Mouse (Mus musculus) spleen, embryonic (tissue): ENCODE data around the gene Gm44973.

Source experiments
- CTCF ChIA-PET: fragments of 350-600 bp; sonication (Branson Sonifier 250); formaldehyde crosslinking; loops from one replicate; lab custom pipeline; 2022; lab: Charles Lee

Gm44973 gene

DNA sequence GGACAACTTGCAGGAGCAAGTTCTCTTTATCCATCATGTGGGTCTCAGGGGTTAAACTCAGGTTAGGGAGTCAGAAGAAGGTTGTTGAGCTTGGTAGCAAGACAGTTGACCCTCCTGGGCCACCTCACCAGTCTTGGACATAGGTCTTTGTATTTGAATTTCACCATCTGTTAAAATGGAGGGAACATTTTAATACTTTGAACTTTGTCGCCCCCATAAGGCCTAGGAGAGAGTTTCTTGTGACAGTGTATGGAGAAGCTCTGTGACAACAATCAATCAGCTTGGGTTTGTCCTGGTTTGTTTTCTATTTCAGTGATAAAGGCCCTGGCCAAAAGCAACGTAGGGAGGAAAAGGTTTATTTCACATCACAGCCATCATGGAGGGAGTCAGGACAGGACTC, 32.0 kb downstream of the Gm44973 start:
- CTCF ChIA-PET: interaction anchor here (0.5 to 1.6 kb wide), 4 partner anchors 31 to 106 kb away, joined by 3 to 8 read pairs (median 3); no protein-coding TSS in a partner anchor

DNA sequence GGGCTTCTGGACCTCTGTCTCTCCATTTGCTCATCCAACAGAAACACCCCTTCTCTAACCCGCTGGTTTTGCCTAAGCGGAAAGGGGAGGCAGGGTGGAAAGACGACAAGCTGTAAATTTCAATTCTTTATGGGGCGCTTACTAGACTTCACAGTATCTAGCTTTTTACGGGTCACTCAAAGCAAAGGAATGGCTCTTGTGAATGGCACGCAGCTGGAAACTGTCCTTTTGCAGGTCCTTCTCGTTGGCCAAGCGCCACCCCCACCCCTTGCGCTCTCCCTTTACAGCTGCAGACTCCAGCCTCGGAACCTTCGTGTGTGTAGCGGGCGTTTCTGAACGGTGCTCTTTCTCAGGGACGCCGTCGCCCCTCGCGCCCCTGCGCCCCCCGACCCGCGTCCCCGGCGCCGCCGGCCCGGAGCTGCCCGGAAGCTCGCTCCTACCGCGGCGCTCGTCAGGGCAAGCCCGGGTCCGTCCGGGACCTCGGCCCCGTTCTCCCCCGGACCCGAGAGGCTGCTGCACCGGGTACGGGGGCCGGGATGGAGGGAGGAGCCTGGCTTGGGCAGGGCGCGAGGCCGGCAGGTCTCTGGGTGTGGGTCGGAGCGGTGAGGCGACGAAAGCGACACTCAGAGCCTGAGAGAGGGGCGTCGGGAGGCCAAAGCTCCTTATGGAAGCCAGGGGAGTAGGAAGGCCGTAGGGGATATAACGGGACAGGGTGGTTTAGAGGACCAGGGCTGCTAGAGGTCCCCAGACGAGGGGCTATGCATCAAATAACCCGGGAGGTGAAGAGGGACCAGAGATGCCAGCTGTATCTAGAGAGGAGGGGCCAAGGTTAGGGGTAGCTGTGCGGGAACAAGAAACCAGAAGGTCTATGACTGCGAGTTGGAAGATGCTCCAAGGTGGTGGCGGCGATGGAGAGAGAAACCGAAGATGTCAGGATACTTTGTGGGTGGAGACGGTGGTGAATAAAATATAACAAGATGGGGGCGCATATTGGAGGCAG, 36.2 kb downstream of the Gm44973 start, which contains the start of gene Zfp580:
Gene Zfp580, plus strand, starts transcription at position 346 of the 1,000 bp plus-strand sequence.
- CTCF ChIA-PET: interaction anchor here (0.6 to 1.8 kb wide), 4 partner anchors 8 to 37 kb away, joined by 3 to 4 read pairs (median 4); partner anchors contain the start of genes Fiz1 and Zfp865

DNA sequence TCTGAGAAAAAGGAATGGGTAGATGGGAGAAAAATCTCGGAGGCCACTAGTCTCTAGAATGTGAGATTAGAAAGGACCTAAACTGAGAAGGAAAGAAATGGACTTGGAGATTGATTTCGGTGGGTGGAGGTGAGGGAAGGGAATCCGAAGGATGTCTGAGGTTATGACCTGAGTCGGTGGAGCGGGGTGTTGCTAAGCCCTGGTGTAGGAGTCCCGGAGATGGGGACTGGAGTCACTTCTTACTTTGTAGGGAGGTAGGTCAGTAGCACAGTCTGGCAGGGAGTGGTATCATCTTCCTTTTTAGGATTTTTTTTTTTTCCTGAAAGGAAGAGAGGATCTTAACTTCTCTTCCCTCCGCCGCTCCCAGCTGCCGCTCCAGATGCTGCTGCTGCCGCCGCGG, 37.1 kb downstream of the Gm44973 start:
- CTCF ChIA-PET: interaction anchor here (0.7 to 0.8 kb wide), 2 partner anchors 12 to 47 kb away, joined by 3 read pairs; no protein-coding TSS in a partner anchor

DNA sequence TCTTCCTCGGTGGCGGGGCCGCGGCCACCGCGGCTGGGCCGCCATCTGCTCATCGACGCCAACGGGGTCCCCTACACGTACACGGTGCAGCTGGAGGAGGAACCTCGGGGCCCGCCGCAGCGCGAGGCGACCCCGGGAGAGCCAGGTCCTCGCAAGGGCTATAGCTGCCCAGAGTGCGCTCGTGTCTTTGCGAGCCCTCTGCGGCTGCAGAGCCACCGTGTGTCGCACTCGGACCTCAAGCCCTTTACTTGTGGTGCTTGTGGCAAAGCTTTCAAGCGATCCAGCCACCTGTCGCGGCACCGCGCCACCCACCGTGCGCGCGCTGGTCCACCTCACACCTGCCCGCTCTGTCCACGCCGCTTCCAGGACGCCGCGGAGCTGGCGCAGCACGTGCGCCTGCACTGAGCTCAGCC, 37.6 kb downstream of the Gm44973 start:
- CTCF ChIA-PET: interaction anchor here (0.7 kb wide), 1 partner anchor 48 kb away, joined by 3 read pairs; no protein-coding TSS in a partner anchor

DNA sequence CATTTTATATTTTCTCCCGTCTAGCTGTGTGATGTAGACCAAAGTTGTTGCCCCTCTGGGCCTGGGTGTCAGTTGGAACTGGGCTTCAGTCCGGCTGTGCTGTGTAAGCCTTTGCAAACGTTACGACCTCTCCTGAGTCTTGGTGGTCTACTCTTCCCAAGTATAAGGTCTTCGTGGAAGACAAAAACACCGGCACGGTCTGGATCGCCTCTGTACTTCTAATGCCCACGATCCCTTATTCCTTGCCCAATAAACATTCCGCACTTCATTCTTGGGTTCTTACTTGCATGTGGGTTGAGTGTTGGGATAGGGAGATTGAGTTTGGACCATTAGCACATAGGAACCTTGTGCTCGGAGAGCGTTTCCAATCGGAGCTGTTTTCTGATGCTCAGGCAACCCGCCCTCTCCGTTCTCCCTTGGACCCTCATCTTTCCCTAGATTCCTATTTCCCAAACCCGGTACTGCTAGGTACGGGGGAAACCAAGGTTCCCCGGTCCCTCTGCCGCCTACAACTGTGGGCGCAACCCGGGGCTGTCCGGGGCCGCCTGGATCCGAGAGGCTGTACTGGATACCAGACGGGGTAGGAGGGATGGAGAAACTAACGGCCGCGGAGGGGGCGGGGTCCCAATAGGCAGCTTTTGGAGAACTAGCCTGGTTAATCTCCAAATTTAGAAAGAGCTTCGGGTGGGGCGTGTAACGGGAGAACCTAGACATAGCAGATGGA, 38.3 kb downstream of the Gm44973 start:
- CTCF ChIA-PET: no interaction called here

DNA sequence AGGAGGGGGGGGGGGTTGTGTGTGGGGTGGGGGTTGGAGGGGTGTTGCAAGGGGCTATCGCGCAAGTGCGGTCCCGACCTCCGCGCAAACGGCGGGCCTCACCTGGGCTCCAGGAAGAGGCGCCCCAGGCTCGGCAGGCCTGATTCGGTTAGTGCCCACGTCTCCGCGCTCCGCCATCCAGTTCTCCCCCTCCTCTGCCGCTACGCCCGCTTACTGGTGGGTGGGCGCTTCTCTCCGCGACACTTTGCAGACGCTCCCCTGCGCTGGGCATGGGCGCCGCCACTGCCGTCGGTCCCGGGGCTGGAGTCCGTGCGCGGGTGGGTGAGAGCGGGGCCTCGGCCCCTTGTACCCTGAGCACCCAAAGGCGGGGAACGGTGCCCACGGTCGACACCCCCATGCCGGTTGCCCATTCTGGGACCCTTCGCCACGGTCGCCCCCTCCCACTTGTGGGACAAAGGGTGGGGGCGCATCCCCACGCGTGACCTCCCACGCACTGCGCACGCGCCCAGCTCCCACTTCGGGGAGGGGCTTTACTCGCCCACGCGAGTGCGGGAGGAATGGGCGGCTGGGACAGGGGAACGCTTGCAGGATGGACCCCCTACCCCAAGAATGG, 41.5 kb downstream of the Gm44973 start:
- CTCF ChIA-PET: interaction anchor here (0.5 kb wide), 1 partner anchor 309 kb away, joined by 3 read pairs; no protein-coding TSS in a partner anchor

DNA sequence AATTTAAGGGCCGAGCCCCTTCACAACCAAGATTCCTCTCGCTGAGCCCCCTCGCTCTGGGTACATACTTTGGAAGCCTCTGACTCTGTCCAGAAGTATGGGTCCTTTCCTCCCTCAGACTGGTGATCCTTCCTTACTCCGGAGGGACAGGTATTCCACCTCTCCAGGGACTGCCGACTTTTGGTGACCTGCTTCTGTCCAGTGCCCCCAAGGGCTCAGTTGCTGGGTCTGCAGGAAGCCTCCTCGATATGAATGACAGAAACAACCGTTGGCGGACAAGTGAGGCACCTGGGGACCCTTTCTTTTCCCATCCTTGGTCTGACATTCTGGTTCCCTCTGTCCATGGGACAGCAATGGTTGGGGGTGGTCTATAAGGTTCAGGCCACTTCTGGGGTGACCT, 42.1 kb downstream of the Gm44973 start:
- CTCF ChIA-PET: no interaction called here

DNA sequence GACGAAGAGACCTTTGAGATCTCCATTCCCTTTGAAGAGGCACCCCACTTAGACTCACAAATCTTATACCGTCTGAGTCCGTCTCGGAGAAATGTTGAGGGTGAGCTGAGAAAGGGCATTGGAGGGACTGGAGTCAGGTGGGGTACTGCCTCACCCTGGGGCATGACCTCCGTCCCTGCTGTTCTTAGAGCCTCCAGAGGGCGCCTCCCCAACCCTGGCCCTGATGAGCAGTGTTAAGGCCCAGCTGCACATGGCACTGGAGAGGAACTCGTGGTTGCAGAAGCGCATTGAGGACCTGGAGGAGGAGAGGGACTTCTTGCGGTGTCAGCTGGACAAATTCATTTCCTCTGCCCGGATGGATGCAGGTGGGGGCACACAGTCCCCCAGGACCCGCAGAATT, 42.5 kb downstream of the Gm44973 start:
- CTCF ChIA-PET: no interaction called here

DNA sequence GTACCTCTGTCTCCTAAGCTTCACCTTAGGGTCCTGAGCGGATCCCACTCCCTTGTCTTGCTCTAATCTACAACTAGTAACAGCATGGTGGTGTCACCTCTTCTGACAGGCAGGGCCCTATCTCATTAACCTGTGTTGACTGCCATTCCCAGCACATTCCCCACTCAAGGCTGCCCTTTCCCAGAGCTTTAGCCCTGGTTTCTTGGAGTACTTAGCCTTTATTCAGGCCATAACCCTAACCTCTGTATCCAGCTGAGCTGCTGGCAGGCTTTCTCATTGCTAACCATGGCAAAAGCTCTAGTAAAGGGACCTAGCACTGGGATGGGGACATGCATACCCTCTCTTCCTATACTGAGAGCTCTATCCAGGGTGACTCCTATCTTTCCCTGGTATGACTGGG, 43.3 kb downstream of the Gm44973 start:
- CTCF ChIA-PET: interaction anchor here (1.9 kb wide), 1 partner anchor 7 kb away, joined by 4 read pairs; the partner anchor contains the start of gene Zfp580

DNA sequence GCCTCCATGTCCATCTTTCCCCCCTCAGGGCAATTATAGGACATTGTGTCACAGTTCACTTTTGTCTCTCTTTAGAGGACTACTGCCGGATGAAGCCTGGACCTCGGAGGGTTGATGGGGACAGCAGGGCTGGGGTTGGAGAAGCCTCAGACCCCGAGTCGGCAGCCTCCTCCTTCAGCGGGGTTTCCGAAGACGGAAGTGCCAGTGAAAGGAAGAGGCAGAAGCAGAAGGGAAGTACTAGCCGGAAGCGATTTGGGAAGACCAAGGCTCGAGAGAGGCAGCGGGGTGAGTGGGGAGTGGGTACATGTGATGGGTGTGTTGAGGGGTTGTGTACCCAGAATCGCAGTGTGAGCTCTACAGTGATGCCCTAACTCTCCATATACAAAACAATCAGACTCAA, 44.1 kb downstream of the Gm44973 start:
- CTCF ChIA-PET: interaction anchor here (1.3 to 1.9 kb wide), 2 partner anchors 8 to 21 kb away, joined by 3 to 4 read pairs; partner anchors contain the start of genes Zfp580 and Zfp784

DNA sequence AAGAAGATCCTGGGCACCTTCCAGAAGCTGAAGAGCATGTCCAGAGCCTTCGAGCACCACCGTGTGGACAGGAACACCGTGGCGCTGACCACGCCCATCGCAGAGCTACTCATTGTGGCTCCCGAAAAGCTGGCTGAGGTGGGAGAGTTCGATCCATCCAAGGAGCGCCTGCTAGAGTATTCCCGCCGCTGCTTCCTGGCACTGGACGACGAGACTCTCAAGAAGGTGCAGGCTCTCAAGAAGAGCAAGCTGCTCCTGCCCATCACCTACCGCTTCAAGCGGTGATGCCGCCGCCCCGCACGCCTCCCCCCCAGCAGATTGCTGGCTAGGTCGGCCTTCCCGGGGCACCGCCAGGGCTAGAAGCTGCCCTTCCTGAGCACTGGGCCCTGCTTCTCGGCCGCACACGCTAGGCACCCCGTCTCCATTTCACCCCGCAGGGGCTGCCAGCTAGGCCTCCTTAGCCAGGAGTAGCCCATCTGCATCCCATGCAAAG, 45.0 kb downstream of the Gm44973 start:
- CTCF ChIA-PET: interaction anchor here (0.6 to 1.9 kb wide), 4 partner anchors 9 to 118 kb away, joined by 3 to 4 read pairs (median 3); partner anchors contain the start of genes Zfp580 and Zfp784

DNA sequence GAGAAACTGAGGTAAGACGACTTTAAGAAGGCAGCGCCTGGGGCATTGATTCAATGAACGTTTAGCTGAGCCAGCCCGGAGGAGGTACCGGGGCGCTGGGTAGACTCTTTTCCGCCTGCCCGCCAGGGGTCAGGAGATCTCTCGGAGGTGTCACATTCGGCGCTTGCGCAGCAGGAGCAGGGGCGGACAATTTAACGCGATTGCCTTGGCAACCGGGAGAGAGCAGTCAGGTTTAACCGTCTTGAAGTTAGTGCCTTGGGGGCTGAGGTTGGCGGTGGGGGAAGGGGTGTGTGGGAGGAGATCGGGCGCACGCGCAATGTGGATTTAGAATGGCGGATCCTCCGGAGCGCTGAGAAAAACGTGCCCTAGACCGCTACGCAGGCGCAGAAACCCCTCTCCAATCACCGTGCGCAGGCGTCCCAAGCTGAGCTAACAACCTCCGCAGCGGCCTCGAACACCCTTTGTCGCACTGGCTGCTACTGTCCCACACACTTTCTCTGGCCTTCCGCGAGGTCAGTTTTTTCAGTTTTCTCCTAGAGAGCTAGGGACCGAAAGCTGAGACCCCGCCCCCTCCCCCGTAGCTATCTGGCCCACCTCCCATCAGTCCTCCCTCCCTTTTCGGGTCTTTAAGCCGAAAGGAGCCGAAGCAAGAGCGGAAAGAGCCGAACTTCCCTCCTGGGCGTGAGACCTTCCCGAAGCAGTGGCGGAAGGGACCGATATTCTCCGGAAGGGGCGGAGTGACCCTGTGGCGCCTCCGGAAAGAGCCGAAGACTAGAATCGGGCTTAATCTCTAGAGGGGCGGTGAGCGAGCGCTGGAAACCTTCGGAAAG, 45.9 kb downstream of the Gm44973 start:
- CTCF ChIA-PET: interaction anchor here (1.0 kb wide), 1 partner anchor 45 kb away, joined by 3 read pairs; no protein-coding TSS in a partner anchor

DNA sequence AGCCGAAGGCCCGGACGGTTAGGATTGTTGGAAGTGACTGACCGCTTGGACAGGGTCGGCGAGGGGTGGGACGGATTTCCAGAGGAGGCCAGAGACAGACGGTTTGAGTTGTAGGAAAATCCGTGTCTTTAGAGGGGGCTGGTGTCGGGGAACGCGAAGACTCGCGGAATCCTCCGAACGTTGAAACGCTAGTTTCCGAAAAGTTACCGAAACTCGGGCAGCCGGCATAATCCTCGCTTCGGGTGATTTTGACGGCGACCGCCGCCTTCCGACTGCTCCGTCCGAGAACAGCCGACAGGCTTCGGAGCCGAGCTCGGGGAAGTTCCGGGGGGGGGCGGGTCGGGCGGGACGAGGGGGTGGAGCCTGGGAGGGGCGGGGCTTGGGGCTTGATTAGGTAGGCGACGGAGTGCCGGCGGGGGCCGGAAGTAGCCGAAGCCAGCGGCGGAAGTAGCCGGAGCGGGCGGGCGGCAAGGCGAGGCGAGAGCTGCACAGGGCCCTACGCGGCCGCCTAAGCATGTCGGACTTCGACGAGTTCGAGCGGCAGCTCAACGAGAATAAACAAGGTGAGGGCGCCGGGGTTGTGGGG, 46.6 kb downstream of the Gm44973 start, which contains the start of gene U2af2:
Gene U2af2, plus strand, starts transcription at position 370 of the 586 bp plus-strand sequence.
- CTCF ChIA-PET: interaction anchor here (0.7 to 1.0 kb wide), 2 partner anchors 44 to 45 kb away, joined by 3 read pairs; no protein-coding TSS in a partner anchor

DNA sequence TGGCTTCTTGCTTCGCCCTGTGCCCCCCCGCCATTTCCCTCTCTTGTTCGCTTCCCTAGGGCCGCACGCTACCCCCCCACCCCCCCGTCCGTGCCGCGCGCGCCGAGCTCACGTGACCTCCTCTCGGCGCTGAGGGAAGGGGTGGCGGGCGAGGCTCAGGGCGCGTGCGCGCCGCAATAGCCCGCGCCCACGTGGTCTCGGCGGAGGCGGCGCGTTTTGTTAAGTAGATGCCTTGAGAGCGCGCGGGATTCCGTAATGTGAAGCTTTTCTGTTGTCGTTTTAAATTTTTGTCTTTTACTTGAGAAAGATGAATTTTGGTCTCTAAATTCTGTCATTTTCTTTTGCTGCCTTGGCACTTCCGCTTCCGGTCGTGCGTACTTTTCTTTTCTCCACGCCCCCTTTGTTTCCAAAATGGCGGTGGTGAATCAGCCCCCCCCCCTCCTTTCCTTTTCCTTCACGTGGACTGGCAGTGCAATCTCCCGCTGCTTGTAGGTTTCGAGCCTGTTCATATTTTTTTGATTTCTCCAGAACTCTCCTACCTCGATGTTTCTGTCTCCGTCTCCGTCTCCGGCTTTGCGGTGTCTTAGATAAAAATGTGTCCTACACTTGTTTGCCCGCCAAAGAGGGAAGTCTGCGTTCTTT, 47.2 kb downstream of the Gm44973 start:
- CTCF ChIA-PET: interaction anchor here (0.7 to 2.1 kb wide), 4 partner anchors 14 to 62 kb away, joined by 3 to 5 read pairs (median 3); no protein-coding TSS in a partner anchor

DNA sequence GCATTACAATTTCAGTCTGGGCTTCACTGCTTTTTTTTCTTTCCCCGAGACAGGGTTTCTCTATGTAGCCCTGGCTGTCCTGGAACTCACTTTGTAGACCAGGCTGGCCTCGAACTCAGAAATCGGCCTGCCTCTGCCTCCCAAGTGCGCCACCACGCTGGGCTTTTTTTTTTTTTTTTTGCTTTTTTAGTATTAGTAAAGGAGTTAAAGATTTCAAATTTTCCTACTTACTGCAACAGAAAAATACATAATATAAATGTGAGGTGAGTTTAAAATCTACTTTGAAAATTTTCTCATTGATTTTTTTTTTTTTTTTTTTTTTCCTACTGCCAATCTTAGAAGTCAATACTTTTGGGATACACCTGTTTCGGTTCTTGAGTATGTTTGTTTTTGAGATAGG, 49.6 kb downstream of the Gm44973 start:
- CTCF ChIA-PET: interaction anchor here (0.5 kb wide), 1 partner anchor 58 kb away, joined by 9 read pairs; no protein-coding TSS in a partner anchor

DNA sequence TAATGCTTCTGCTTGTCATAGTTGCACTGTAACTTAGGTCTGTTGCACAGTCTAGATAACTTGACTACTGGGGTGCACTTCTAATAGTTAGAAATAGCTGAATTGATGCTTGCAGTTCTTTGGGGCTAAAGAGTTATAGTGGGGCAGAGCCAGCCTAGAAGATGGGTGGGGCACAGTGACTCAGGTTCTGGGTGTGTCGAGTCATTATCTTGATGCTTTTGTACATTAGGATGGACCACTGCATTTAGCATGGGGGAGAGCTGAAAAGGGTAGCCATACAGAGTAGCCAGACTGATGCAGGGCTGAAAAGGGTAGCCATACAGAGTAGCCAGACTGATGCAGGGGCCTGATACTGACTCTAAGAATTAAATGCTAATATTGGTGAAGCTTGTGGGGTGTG, 58.3 kb downstream of the Gm44973 start:
- CTCF ChIA-PET: interaction anchor here (0.6 kb wide), 1 partner anchor 159 kb away, joined by 3 read pairs; the partner anchor contains the start of gene Zfp628

DNA sequence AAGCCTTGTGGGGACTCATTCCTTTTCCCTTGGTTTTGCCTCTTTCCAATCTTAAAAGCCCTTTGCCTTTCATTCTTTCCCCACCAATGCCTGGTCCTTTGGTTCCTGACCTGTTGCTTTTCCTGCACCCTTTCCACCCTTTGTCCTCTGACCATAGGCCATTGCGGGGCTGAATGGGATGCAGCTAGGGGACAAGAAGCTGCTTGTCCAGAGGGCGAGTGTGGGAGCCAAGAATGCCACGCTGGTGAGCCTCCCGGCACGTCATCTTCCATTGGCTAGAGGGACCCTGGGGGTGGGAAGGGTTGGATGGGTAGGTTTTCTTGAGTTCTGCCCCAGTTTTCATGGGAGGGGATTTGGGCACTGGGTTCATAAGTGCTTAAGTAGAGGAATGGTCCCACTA, 59.7 kb downstream of the Gm44973 start:
- CTCF ChIA-PET: no interaction called here

DNA sequence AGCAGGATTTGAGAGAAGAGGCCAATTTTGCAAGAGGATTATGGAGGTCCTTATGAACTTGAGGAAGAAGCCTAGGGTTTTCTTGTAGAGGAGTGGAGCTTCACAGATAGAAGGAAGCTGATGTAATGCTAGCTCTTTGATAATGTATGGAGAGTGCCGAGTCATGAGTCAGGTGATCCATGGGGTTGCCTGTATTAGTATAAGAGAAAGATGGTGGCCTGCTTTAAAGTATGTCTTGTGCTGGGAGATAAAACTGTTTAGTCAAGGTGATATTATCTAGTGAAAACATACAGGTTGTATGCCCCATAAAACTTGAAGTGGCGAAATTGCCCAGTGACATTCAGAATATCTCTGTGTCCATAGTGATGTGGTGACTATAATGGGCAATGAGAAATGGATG, 61.6 kb downstream of the Gm44973 start:
- CTCF ChIA-PET: interaction anchor here (1.5 kb wide), 1 partner anchor 14 kb away, joined by 5 read pairs; no protein-coding TSS in a partner anchor
